Mouse (Mus musculus): ENCODE results near the gene Hbb-bt. TPM values are rescaled to one million over a fixed set of nuclear protein-coding genes. Genes with fewer than 3 reads are reported as not detected.

Gene Hbb-bt
- total and polyA plus RNA-seq, 3 experiments = 0.42 to 5.6 (median 4.3) TPM

GRCm38 (mm10) chr7:103826255-103826887 is 12.6 kb upstream of the Hbb-bt start:
- Histone ChIP-seq H3K36me3 (replicated peaks in 1 of 2; ENCODE audit: control insufficient read depth in 1 of 2, insufficient read depth in 1 of 2, low read length in 1 of 2) (no peaks in the 10 kb centered on the region), H3K27me3 (replicated peaks) (no peaks in the 10 kb centered on the region), H3K4me1 (ENCODE audit: control insufficient read depth in 1 of 2, insufficient read depth in 2 of 2) (peaks cover 0 to 7% of the 10 kb centered on the region in 2 experiments; a peak in 1 of 4 replicates), H3K9me3 (replicated peaks; ENCODE audit: low read length) (no peaks in the 10 kb centered on the region), H3K4me2 (ENCODE audit: insufficient read depth, low read depth, poor library complexity, severe bottlenecking) (no peak overlapping the region), H3K9ac (ENCODE audit: insufficient read depth, low read depth) (no peak overlapping the region), H3K27ac (ENCODE audit: insufficient read depth, low read depth) (no peak overlapping the region), H3K79me2 (replicated peaks; ENCODE audit: control insufficient read depth, extremely low read depth, insufficient read depth, poor library complexity, severe bottlenecking) (no peaks in the 10 kb centered on the region), H3K4me3 (replicated peaks in 1 of 3; ENCODE audit: low read depth in 2 of 3, low read length in 2 of 3, poor library complexity in 1 of 3) (no peak overlapping the region)
- dilution Hi-C loops (cut with MboI; ENCODE audit: extremely low pct_ligation_motif_present, extremely low pct_unique_long_range_greater_than_20kb, low sequenced_read_pairs) (no loop called here), in situ Hi-C loops (cut with MboI; ENCODE audit: low pct_ligation_motif_present, low pct_unique_long_range_greater_than_20kb, low sequenced_read_pairs) (no loop called here)
- no peak for TF ChIP-seq MAZ (IDR thresholded peaks at IDR 0.05; ENCODE audit: low read depth, low read length)
- TF ChIP-seq JUND (conservative IDR thresholded peaks at IDR 0.05; ENCODE audit: low read depth, low read length) = no peak
- TF ChIP-seq BHLHE40 (IDR thresholded peaks at IDR 0.05; ENCODE audit: low read depth, low read length) = no peak
- no peak for TF ChIP-seq ELF1 (IDR thresholded peaks at IDR 0.05; ENCODE audit: low read depth, low read length)
- no peak for TF ChIP-seq CHD1 (IDR thresholded peaks at IDR 0.05; ENCODE audit: low read depth, low read length)
- no peak for TF ChIP-seq POLR2A (IDR thresholded peaks at IDR 0.05; ENCODE audit: low read depth, low read length)
- TF ChIP-seq TCF12 (IDR thresholded peaks at IDR 0.05; ENCODE audit: low read depth, low read length) = no peak
- TF ChIP-seq MAX (IDR thresholded peaks at IDR 0.05; ENCODE audit: low read length) = no peak
- no peak for TF ChIP-seq NRF1 (IDR thresholded peaks at IDR 0.05; ENCODE audit: low read depth, low read length)
- no peak for DNase-seq (ENCODE audit: extremely low read depth)

- H3K27me3 ChIP-seq (replicated peaks) = no peaks in the 10 kb centered on the region
- peaks cover 0 to 7% of the 10 kb centered on the region in 2 experiments; a peak in 1 of 4 replicates for H3K4me1 ChIP-seq (ENCODE audit: control insufficient read depth in 1 of 2, insufficient read depth in 2 of 2)
- H3K4me3 ChIP-seq (replicated peaks in 1 of 3; ENCODE audit: low read depth in 2 of 3, low read length in 2 of 3, poor library complexity in 1 of 3) = no peak overlapping the region
- no peaks in the 10 kb centered on the region for H3K9me3 ChIP-seq (replicated peaks; ENCODE audit: low read length)
- in situ Hi-C loops (cut with MboI; ENCODE audit: low pct_ligation_motif_present, low pct_unique_long_range_greater_than_20kb, low sequenced_read_pairs) (no loop called here), dilution Hi-C loops (cut with MboI; ENCODE audit: extremely low pct_ligation_motif_present, extremely low pct_unique_long_range_greater_than_20kb, low sequenced_read_pairs) (no loop called here)
- H3K9ac ChIP-seq (ENCODE audit: insufficient read depth, low read depth) = no peak overlapping the region
- DNase-seq (ENCODE audit: extremely low read depth) = no peak
- TF ChIP-seq ETS1 (conservative IDR thresholded peaks at IDR 0.05; ENCODE audit: low read depth, low read length) (no peak), TCF12 (IDR thresholded peaks at IDR 0.05; ENCODE audit: low read depth, low read length) (no peak), ZMIZ1 (IDR thresholded peaks at IDR 0.05; ENCODE audit: low read depth, low read length) (no peak), RCOR1 (conservative IDR thresholded peaks at IDR 0.05; ENCODE audit: low read depth, low read length) (no peak), MAFK (IDR thresholded peaks at IDR 0.05; ENCODE audit: insufficient replicate concordance, low read length) (no peak), ZNF384 (IDR thresholded peaks at IDR 0.05; ENCODE audit: low read depth, low read length) (no peak), PAX5 (IDR thresholded peaks at IDR 0.05; ENCODE audit: low read length) (no peak), CHD1 (IDR thresholded peaks at IDR 0.05; ENCODE audit: low read depth, low read length) (no peak), SIN3A (IDR thresholded peaks at IDR 0.05; ENCODE audit: low read length) (no peak), USF2 (conservative IDR thresholded peaks at IDR 0.05; ENCODE audit: low read depth, low read length) (no peak), IRF4 (IDR thresholded peaks at IDR 0.05; ENCODE audit: low read depth, low read length) (no peak), SMC3 (IDR thresholded peaks at IDR 0.05; ENCODE audit: low read depth, low read length) (no peak), USF1 (IDR thresholded peaks at IDR 0.05; ENCODE audit: low read depth, low read length) (no peak), KAT2A (IDR thresholded peaks at IDR 0.05; ENCODE audit: insufficient replicate concordance, low read length) (no peak), JUN (IDR thresholded peaks at IDR 0.05; ENCODE audit: insufficient read depth, low read depth, low read length) (no peak), UBTF (IDR thresholded peaks at IDR 0.05; ENCODE audit: low read depth, low read length) (no peak)
- no peak overlapping the region for H3K4me2 ChIP-seq (ENCODE audit: insufficient read depth, low read depth, poor library complexity, severe bottlenecking)
- H3K36me3 ChIP-seq (replicated peaks in 1 of 2; ENCODE audit: control insufficient read depth in 1 of 2, insufficient read depth in 1 of 2, low read length in 1 of 2) = no peaks in the 10 kb centered on the region
- H3K27ac ChIP-seq (ENCODE audit: insufficient read depth, low read depth) = no peak overlapping the region
- no peaks in the 10 kb centered on the region for H3K79me2 ChIP-seq (replicated peaks; ENCODE audit: control insufficient read depth, extremely low read depth, insufficient read depth, poor library complexity, severe bottlenecking)
Measured at GRCm38 (mm10) chr7:103825536-103826254, 11.9 kb upstream of the Hbb-bt start.
